Mouse (Mus musculus) embryonic facial prominence, embryonic 11.5 days (tissue): ENCODE results near the gene Cacna1c. TPM values are rescaled to one million over a fixed set of nuclear protein-coding genes. Genes with fewer than 3 reads are reported as not detected.

Experiments
- ATAC-seq: fragments of 200-750 bp; cut with Nextera tagmentation; replicated peaks from 2 replicates; pipeline ENCODE4 v1.8.0; 2017; ENCODE audit warnings: low read depth; ENCODE audit not compliant: insufficient number of reproducible peaks, low FRiP score, low TSS enrichment
- DNase-seq: peaks from one replicate; pipeline ENCODE4 v3.0.0-alpha.2; 2015; ENCODE audit warnings: low spot score
- H3K27ac ChIP-seq: fragments of 300-500 bp; sonication (generic); replicated peaks from 2 replicates; pipeline ENCODE4 v1.5.1; 2014; ENCODE audit warnings: mild to moderate bottlenecking, low read depth, low read length, control low read depth
- H3K27me3 ChIP-seq: fragments of 300-500 bp; sonication (generic); 2 replicates; pipeline ENCODE4 v1.6.1; 2014; ENCODE audit warnings: mild to moderate bottlenecking, low read length, moderate library complexity, mixed read lengths; ENCODE audit not compliant: control insufficient read depth, insufficient read depth
- H3K36me3 ChIP-seq: fragments of 300-500 bp; sonication (generic); replicated peaks from 2 replicates; pipeline ENCODE4 v1.6.1; 2014; ENCODE audit warnings: low read depth, mild to moderate bottlenecking, low read length, moderate library complexity, mixed read lengths; ENCODE audit not compliant: control insufficient read depth, insufficient read depth
- H3K4me1 ChIP-seq: fragments of 300-500 bp; sonication (generic); 2 replicates; pipeline ENCODE4 v1.6.1; 2014; ENCODE audit warnings: low read length, mixed read lengths; ENCODE audit not compliant: control insufficient read depth, insufficient read depth
- H3K4me2 ChIP-seq: fragments of 300-500 bp; sonication (generic); 2 replicates; pipeline ENCODE4 v1.6.1; 2014; ENCODE audit warnings: low read depth, mild to moderate bottlenecking, control low read depth, low read length, moderate library complexity
- H3K4me3 ChIP-seq: fragments of 300-500 bp; sonication (generic); 2 replicates; pipeline ENCODE4 v1.5.1; 2014; ENCODE audit warnings: low read depth, low read length, control low read depth
- H3K9ac ChIP-seq: fragments of 300-500 bp; sonication (generic); replicated peaks from 2 replicates; pipeline ENCODE4 v1.6.1; 2014; ENCODE audit warnings: mild to moderate bottlenecking, control low read depth, low read length
- H3K9me3 ChIP-seq: fragments of 300-500 bp; sonication (generic); replicated peaks from 2 replicates; pipeline ENCODE4 v1.6.1; 2016; ENCODE audit warnings: mild to moderate bottlenecking, low read length, inconsistent platforms, mixed read lengths; ENCODE audit not compliant: control insufficient read depth
- WGBS: fragments of 180-500 bp; shearing (Covaris S2); extraction: QIAGEN DNeasy Blood & Tissue Kit; methylation state at CpG from one replicate; pipeline ENCODE4 v1.1.7; 2014; 5-methylcytosine and 5-hydroxymethylcytosine counted together
- polyA plus RNA-seq: library from polyadenylated mRNA; unstranded; fragments of >200 nt; fragmentation: Nextera tagmentation; extraction: Ambion mirVana; gene quantifications from 2 replicates; pipeline ENCODE4 v1.2.1, GENCODE M21; 2014

Cacna1c gene
- polyA plus RNA-seq, 1 experiment from 2014 or later, result 4.3 TPM

DNA sequence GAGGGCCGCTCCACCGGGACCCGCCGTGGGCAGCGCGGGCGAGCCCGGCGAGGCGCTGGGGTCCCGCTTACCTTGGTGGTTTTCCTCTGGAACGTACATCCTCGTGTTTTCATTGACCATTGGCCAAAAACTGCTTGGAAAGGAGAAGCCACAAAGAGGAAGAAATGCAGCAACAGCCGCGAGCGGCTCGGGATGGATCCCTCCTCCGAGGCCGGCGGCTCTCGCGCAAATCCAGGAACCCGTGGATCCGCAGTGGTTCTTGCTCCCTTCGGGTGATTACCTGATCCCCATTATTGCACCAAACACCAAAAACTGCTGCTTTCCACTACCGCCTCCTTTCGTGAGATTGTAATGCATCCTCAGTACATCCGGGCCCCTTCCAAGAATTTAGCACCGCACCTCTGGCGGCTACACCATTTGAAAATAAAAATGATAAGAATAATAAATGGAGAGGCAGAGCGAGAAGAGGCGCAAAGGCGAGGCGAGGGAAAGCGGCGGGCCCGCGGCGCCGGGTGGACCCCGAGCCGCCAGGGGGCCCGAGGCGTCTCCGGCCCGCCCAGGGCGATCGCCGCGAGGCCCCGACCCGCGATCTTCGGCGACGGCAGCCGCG is 88.3 kb downstream of the Cacna1c start:
- 0 out of 2 replicates have a peak, but pooled peaks have one; percentile 5 for ATAC-seq
- peak; percentile 43 for DNase-seq
- Histone ChIP-seq H3K9me3 (no peaks in the 10 kb centered on the region), H3K27ac (peak overlapping the region; percentile 65), H3K36me3 (no peaks in the 10 kb centered on the region), H3K4me1 (no peaks in the 10 kb centered on the region), H3K4me3 (peak overlapping the region; percentile 64), H3K4me2 (peak overlapping the region; percentile 86), H3K9ac (peak overlapping the region; percentile 79), H3K27me3 (peaks cover 13% of the 10 kb centered on the region)
- WGBS, result under 1% methylated on average over 52 of the region's 58 CpGs

DNA sequence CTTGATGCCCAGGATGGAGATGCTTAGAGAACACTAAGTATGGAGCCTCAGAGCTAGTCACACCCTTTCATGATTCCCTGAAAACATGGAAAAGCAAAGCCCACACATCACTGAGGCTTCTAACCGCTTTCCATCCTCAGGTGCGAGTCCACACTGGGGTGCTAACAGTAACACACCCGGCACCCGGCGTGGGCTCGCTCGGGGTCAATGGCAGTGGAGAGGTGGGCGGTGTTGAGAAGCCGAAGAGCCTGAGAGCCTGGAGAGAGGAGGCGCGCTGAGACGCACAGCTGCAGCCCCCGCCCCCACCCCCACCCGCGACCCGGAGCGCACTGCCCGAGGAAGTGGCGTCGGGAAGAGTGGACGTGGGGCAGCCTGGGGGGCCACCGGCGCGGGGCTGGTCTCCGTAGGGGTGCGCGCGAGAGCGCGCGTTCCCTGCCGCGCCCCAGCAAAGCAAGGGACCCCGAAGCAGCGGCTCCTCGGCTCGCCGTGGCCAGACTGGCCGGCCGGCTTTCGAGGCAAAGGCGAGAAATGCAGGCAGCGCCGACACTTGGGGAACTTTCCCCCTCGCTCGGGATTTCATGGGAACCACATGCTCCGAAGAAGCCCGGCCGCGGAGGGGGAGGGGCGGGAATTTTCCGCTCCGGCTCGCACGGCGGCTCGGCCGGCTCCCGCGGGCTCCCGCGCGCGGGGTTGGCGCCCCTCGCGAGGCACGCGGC is 88.9 kb downstream of the Cacna1c start:
- Histone ChIP-seq H3K9me3 (no peaks in the 10 kb centered on the region), H3K27ac (peak overlapping the region; percentile 65), H3K27me3 (peaks cover 13% of the 10 kb centered on the region), H3K4me3 (peak overlapping the region; percentile 64), H3K4me1 (no peaks in the 10 kb centered on the region), H3K4me2 (peak overlapping the region; percentile 86), H3K9ac (peak overlapping the region; percentile 79), H3K36me3 (no peaks in the 10 kb centered on the region)
- DNase-seq (peak; percentile 78), ATAC-seq (peak; percentile 16; the same call in 1 of the 2 replicates)
- WGBS, result under 1% methylated on average over 58 of the region's 69 CpGs

DNA sequence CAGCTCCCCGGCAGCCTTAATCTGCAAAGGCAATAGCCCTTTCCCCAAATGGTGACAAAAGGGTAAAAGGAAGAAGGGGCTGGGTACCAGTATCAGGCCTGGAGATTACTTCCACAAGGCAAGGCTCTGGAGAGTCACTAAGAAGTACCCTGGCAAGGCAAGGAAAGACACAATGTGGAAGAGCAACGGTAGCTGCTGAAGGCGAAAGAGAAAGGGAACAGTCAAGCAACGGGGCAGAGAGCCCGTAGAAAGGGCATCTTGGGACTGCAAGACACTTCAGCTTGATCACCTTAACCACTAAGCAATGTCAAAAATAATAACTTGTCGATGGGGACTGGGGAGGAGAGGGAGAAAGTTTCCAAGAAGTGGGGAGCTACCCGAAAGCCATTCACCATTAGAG is 89.5 kb downstream of the Cacna1c start:
- peak overlapping the region; percentile 86 for H3K4me2 ChIP-seq
- peak overlapping the region; percentile 64 for H3K4me3 ChIP-seq
- H3K36me3 ChIP-seq, result no peaks in the 10 kb centered on the region
- DNase-seq, result no peak
- no peak overlapping the region for H3K27ac ChIP-seq
- peaks cover 13% of the 10 kb centered on the region for H3K27me3 ChIP-seq
- no peak for ATAC-seq
- H3K9ac ChIP-seq, result no peak overlapping the region
- no peaks in the 10 kb centered on the region for H3K4me1 ChIP-seq
- H3K9me3 ChIP-seq, result no peaks in the 10 kb centered on the region
- WGBS, result 20% methylated on average over 7 of the region's 7 CpGs

DNA sequence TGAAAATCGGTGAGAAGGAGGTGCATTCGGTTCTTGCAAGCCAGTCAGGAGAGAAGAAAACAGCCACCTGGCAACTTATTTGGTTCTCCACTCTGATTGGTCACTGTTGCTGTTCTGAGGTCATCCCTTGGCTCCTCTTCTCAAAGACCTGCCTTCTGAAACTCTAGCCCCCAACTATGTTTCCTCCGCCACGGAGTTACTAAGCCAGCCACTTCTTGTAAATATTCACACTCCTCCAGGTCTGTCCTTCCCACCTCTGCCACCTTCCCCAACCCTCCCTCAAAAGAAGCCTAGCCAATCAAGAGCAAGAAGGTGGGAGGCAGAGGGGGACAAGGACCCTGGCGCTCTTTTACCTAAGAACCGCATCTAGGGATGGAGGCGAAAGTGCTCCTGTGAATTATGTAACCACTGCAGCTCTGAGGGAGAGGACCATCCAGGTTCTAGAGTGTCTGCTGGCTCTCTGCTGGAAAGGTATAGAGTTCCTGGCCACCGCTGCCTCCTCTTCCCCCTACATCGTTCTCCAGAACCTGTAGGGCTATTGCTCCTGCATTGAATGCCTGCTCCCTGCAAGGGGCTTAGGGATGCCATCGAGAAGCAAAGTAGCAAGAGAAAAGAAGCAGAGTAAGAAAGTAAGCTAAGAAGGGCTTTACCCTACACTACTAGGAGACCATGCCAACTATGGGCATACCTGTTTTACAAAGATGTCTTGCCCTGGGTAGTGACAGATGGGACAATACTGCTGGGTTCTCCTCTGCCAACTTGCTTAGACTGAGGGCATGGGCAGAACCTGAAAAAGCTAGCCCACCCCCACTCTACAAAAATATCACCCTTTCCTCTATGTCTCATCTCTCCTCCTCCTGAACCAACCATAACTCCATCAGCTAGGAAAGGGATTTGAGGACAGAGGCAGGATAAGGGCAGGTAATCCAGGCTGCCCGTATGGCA is 90.3 kb downstream of the Cacna1c start:
- WGBS, result 20% methylated on average over 11 of the region's 11 CpGs

DNA sequence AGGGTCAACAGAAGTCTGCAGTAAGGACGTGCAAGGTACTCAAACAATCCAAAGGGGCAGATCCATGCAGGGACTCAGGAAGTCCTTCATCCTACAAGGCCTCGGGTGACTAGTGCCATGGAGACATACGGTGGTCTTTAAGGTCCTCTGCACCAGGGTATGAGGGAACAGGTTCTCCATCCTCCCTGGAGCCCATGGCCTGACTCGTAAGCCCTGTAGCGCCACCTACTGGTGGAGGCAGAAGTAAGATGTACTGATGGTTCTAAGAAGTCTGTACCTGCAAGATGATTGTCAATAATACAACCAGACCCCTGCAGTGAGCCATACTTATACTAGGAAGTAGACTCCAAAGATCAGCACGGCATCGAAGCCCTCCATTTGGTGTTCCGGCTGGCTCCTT is 92.0 kb downstream of the Cacna1c start:
- Histone ChIP-seq H3K4me2 (no peak overlapping the region), H3K4me3 (no peak overlapping the region), H3K27ac (no peak overlapping the region), H3K9me3 (no peaks in the 10 kb centered on the region), H3K27me3 (peaks cover 13% of the 10 kb centered on the region), H3K36me3 (no peaks in the 10 kb centered on the region), H3K9ac (no peak overlapping the region), H3K4me1 (no peaks in the 10 kb centered on the region)
- ATAC-seq (no peak), DNase-seq (peak; percentile 88)
- WGBS, result 40% methylated on average over 8 of the region's 8 CpGs

More for the DNA sequence above, 90.3 kb downstream of the Cacna1c start:
- Histone ChIP-seq H3K4me1 (no peaks in the 10 kb centered on the region), H3K9me3 (no peaks in the 10 kb centered on the region), H3K4me3 (peak overlapping the region; percentile 64; the same call in 1 of the 2 replicates), H3K9ac (no peak overlapping the region), H3K27me3 (peaks cover 13% of the 10 kb centered on the region), H3K36me3 (no peaks in the 10 kb centered on the region), H3K4me2 (peak overlapping the region; percentile 86), H3K27ac (no peak overlapping the region)
- no peak for ATAC-seq
- DNase-seq, result no peak

DNA sequence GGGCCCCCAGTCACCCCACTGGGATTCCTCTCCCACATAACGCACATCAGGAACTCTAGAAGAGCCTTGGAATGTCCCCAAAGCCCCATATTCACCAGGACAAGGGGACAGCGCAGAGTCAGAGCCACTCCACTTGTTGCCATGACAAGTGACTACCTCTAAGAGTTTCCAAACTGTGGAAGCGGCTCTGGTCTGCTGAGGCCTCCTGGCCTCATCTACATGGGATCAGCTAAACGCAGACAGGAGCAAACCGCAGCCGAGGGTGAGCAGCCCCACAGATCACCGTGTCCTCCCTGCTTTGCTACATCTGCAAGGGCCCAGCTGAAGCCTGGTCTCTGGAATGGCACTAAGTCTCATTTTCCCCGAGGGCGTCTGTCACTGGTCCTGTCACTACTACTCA is 93.3 kb downstream of the Cacna1c start:
- no peak for ATAC-seq
- no peaks in the 10 kb centered on the region for H3K36me3 ChIP-seq
- 75% methylated on average over 9 of the region's 9 CpGs for WGBS

DNA sequence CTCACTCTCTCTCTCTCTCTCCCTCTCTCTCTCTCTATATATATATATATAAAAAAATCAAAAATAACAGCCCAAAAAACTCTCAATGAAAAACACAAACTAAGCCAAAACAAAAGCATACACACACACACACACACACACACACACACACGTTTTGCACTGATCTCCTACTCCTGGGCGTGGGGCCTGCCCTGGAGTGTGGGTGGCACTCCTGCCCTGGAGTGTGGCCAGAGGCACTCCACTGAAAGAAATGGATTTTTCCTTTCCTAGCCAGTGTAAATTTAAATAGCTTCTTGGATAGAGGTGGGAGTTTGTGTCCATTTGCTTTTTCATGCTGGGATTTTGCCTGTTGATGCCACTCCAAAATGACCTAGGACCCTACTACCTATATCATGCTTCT is 96.9 kb downstream of the Cacna1c start:
- Histone ChIP-seq H3K4me1 (no peaks in the 10 kb centered on the region), H3K9ac (no peak overlapping the region), H3K27me3 (no peaks in the 10 kb centered on the region), H3K4me2 (no peak overlapping the region), H3K27ac (no peak overlapping the region), H3K9me3 (no peaks in the 10 kb centered on the region), H3K36me3 (no peaks in the 10 kb centered on the region), H3K4me3 (no peak overlapping the region)
- ATAC-seq (no peak), DNase-seq (no peak)
- 81% methylated on average over 2 of the region's 2 CpGs for WGBS

More for the DNA sequence above, 93.3 kb downstream of the Cacna1c start:
- no peaks in the 10 kb centered on the region for H3K4me1 ChIP-seq
- no peaks in the 10 kb centered on the region for H3K9me3 ChIP-seq
- no peak overlapping the region for H3K9ac ChIP-seq
- H3K4me2 ChIP-seq, result no peak overlapping the region
- no peak for DNase-seq
- no peak overlapping the region for H3K4me3 ChIP-seq
- H3K27me3 ChIP-seq, result peaks cover 13% of the 10 kb centered on the region
- no peak overlapping the region for H3K27ac ChIP-seq
